Mouse (Mus musculus): ENCODE measurements around the gene Epha8. TPM values are rescaled to one million over a fixed set of nuclear protein-coding genes. Genes with fewer than 3 reads are reported as not detected.

The Epha8 gene
- total RNA-seq, 2 experiments from 2014 or later = not detected

DNA sequence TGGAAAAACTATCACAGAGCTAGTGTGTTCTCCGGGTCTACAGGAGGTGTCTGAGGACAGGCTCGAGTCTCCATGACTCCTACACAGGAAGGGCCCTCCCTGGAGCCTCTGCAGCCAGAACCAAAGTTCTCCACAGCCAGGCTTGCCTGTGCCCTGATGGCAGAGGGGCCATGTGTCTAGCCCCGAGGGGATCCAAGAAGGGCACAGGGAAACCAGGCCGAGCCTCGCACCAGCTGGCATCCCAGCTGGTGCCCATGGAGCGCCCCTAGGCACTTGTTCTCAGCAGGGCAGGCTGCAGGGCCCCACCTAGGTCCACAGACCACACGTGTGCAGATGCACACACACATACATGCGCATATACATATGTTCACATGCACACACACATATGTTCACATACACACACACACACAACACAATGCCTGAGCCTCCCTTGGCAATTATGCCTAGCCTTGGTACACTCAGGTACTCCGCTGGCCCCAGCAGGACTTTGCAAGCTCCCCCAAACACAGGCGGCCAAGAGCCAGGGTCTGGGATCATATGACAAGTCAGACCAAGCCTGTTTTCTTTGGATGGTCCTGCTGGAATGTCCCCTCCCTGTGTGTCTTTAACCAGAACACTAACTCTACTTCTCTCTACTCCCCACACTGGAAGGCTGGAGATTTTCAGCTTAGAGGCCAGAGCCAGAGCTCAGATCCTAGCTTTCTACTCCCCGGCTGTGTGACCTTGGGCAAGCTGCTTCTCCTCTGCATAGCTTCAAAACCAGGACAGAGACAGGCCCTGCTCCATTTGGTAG is 11.9 kb downstream of the Epha8 start:
- Histone ChIP-seq H3K27ac (no peak overlapping the region), H3K4me3 (no peak overlapping the region)
- no peak for TF ChIP-seq CTCF (IDR thresholded peaks at IDR 0.05)
- no peak for DNase-seq
- intact Hi-C loops (cut with DNase I) = no loop called here

DNA sequence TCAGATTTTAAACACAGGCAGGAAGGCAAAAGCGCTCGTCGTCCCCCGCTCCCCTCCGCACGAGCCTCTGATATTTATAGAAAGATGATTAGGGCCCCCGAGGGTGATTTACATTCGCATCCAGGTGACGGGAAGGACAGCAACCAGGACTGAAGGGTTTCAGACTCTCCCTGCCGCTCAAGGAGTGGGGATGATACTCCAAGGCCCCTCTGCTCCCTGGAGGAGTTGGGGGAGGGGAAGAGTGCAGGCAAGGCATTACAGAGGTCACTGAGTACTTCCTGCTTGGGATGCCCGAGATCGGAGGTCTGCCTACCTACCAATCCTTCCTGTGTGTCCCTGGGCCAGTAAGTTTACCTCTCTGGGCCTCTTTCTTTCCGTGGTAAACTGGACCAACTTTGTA is 13.4 kb downstream of the Epha8 start:
- Histone ChIP-seq H3K4me3 (no peak overlapping the region), H3K27ac (no peak overlapping the region)
- DNase-seq = no peak
- intact Hi-C loops (cut with DNase I) = no loop called here
- no peak for TF ChIP-seq CTCF (IDR thresholded peaks at IDR 0.05)

DNA sequence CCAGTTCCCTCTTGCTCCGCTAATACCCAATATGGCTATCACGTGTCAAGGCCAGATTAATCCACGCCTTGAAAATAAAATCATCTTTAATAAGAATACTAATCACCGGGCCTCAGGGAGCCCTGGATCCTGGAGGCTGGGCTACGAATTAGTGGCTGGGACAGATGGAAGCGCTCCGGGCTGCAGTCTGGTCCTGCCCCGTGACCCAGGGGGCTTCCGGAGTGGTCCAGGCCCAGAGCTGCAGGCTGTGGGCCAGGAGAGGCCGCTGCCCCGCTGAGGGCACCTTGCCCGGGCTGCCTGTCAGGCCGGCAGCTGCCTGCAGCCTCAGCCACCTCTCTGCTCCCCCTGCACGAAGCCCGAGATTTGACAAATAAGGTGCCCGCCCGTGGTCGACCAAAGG is 13.9 kb downstream of the Epha8 start:
- Histone ChIP-seq H3K4me3 (no peak overlapping the region), H3K27ac (no peak overlapping the region)
- peak; percentile 40 for DNase-seq
- intact Hi-C loops (cut with DNase I) = no loop called here
- TF ChIP-seq CTCF (IDR thresholded peaks at IDR 0.05) = no peak

DNA sequence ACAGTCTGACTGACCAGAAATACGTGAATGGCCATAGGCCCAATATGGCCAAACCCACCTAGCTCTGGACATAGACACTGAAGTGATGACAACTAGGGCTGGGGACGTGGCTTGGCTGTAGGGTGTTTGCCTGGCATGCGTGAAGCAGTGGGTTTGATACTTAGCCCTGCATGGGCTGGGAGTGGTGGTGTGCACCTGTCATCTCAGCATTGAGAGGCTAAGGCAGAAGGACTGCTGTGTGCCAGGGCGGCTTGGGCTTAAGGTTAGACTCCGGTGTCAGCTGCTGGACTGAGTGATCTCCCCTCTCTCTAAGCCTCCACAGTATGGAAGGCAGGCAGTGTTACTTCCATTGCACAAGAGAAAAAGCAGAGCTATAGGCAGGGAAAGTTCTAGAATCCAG is 18.7 kb downstream of the Epha8 start:
- no peak overlapping the region for H3K27ac ChIP-seq
- intact Hi-C loops (cut with DNase I) = no loop called here
- no peak for TF ChIP-seq CTCF (IDR thresholded peaks at IDR 0.05)
- H3K4me3 ChIP-seq = no peak overlapping the region
- DNase-seq = no peak

DNA sequence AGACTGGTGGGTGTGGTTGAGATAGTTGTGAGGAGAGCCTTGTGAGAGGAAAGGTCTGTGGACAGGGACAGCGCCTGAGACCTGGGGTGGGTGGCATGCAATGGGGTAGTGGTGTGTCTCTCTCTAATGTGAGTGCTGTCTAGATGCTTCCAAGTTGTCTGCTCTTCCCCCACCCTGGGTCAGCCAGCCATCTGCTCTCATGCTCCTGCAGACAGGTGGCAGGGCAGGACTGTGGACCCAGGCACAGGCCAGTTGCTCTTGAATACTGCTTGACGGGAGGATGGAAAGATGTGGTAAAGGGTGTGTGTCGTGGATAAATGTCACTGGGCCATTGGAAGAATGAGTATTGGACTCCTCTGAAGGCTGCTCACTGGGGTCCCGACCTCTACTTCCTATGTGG is 19.3 kb downstream of the Epha8 start:
- no peak overlapping the region for H3K27ac ChIP-seq
- DNase-seq = no peak
- intact Hi-C loops (cut with DNase I) = no loop called here
- H3K4me3 ChIP-seq = no peak overlapping the region
- TF ChIP-seq CTCF (IDR thresholded peaks at IDR 0.05) = no peak

DNA sequence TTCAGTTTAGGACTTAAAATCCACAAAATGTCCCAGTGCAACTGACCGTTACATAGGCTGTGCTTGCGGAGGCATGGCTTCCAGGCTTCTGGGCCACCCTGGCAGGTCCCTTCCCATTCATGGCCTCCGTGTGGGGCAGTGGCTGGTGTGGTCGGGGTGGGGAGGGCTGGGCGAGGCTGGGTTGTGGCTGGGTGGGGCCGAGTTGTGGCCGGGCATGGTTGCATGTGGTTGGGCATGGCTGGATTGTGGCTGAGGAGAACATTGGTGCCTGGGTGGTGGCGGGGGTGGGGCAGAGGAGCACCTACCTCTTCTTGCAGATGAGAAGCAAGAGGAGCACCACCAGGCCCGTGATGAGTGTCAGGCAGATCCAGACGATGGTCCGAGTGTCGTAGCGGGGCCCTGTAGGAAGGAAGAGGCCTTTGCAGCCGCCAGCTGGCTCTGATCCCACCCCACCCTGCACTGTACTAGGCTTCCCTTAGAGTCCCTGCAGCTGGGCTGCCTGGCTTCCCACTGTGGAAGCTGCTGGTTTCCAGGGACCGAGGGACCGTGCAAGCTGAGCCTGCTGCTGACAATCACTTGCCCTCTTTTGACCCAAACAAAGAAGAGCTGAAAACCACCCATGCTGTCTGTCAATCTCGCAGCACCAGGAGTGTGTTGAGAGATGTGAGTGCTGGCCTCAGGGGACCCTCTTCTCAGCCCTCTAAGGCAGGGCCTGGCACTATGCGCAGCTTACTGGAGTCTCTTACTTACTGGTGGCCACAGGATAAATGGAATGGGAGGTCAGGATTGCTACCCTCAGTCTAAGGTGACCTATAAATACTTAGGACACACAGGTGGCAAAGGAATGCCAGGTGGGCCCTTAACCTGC is 21.6 kb downstream of the Epha8 start:
- intact Hi-C loops (cut with DNase I) = no loop called here
- no peak for DNase-seq
- Histone ChIP-seq H3K4me3 (no peak overlapping the region), H3K27ac (no peak overlapping the region)
- TF ChIP-seq CTCF (IDR thresholded peaks at IDR 0.05) = no peak

DNA sequence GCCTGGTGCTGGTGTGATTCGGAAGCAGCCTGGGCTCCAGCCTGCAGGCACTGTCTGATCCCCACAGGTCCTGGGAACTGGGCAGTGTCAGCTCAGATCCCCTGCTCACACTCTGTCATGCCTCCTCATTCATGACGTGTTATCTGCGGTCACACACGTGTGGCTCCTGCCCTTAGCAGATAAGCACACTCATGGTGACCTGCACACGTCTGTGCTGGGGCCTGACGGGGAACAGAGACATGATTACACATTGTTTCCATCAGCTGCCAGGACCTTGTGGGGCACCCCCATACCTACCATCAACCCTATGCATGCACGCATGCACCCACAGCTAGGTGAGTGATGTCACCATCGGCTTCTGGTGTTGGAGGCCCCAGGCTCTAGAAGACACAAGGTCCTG is 26.1 kb downstream of the Epha8 start:
- H3K4me3 ChIP-seq = no peak overlapping the region
- H3K27ac ChIP-seq = no peak overlapping the region
- no peak for DNase-seq
- intact Hi-C loops (cut with DNase I) = no loop called here
- no peak for TF ChIP-seq CTCF (IDR thresholded peaks at IDR 0.05)

DNA sequence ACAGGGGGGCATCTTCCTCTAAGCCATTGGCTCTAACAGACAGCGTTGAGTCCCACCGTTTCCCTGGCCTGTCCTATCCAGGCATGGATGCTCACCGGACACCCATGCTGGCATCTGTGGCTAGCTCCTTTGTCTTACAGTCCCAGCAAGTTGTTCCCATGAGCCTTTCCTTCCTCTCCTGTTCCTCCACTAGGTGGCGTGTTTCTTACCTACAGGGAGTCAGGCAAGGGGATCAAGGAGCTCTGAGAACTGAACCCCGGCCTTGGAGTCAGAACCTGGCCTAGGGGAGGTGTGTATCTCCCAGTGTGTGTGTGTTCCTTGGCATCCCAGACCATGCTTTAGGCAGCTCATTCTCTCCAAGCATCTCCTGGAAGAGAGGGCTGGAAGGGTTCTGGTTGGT is 27.7 kb downstream of the Epha8 start:
- H3K27ac ChIP-seq = no peak overlapping the region
- no peak overlapping the region for H3K4me3 ChIP-seq
- intact Hi-C loops (cut with DNase I) = loop anchor here (1.0 kb wide), 1 partner anchor 143 kb away; no protein-coding TSS in a partner anchor
- TF ChIP-seq CTCF (IDR thresholded peaks at IDR 0.05) = peak; percentile 66
- DNase-seq = no peak

DNA sequence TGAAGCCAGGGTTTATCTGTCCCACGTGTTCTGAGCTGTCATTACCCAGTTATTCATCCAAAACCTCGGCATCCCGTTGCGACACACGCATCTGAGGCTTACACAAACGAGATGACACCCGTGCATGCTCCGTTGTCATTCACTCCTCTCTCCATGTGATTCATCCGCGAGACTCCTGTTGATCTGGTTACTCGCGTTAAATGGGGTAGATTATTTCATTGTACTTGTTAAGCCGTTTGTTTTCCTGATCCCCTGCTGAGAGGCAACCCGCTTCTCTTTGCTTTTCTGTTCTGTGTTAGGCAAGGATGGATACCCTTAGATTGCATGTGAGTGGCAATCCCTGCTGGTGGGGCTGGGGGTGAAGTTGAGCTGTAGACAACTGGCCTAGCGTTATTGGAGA is 30.8 kb downstream of the Epha8 start:
- intact Hi-C loops (cut with DNase I) = no loop called here
- no peak for DNase-seq
- no peak for TF ChIP-seq CTCF (IDR thresholded peaks at IDR 0.05)
- H3K27ac ChIP-seq = no peak overlapping the region
- no peak overlapping the region for H3K4me3 ChIP-seq

DNA sequence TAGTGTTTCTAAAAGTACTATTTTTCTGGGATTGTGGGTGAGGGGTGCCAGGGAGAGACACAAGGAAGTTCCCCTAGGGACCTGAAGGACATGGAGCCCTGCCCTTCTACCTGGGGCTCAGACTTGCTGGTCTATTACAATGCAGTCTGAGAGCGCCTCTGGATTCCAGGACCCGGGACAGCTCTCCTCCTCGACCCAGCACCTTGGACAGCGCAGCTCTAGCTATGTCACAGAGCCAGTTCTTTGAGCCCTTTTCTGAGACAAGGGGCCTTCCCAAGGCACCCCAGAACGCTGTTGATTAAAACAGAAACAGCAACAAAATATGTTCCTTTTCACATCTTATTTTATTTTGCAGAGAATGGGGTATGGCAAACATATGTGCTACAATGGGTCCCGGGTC is 32.1 kb downstream of the Epha8 start:
- DNase-seq = peak; percentile 63
- no peak overlapping the region for H3K27ac ChIP-seq
- TF ChIP-seq CTCF (IDR thresholded peaks at IDR 0.05) = no peak
- no peak overlapping the region for H3K4me3 ChIP-seq
- intact Hi-C loops (cut with DNase I) = no loop called here

DNA sequence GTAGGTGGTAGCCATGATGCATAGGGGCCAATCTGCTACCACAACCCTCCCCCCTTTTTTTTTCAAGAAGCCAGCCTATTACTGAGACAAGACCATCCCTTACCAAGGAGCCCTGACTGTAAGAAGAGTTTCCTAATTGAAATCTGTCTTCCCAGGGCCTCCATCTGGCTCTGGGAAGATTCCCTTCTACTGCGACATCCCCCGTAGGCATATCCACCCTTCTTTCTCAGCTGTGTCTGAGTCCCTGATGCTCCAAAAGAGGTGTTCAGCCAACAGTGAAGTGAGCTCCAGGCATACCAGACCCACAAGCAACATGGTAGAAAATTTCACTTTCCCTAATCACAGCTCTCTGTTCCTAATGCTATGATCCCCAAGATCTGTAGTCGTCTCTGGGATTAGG is 37.1 kb downstream of the Epha8 start:
- no peak for TF ChIP-seq CTCF (IDR thresholded peaks at IDR 0.05)
- no peak overlapping the region for H3K4me3 ChIP-seq
- intact Hi-C loops (cut with DNase I) = no loop called here
- DNase-seq = no peak
- H3K27ac ChIP-seq = no peak overlapping the region

DNA sequence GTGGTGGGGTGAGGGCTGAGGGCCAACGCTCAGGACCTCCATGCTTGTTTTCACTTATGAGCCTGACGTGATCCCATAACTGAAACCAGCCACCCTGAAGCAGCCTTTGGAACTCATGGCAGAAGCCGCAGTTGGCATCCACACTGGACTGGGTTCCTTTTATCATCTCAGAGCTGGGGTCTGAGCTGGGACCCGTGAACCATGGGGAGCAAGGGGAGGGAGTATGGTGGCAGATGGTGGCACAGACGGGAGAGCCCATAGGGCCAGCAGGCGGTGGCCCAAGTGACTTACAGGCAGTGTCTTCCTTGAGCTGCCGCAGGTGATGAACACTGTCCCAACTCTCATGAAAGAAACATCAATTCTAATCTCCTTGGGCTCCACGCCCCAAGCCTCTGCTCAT is 37.8 kb downstream of the Epha8 start:
- no peak for TF ChIP-seq CTCF (IDR thresholded peaks at IDR 0.05)
- DNase-seq = no peak
- Histone ChIP-seq H3K4me3 (no peak overlapping the region), H3K27ac (no peak overlapping the region)
- intact Hi-C loops (cut with DNase I) = no loop called here

DNA sequence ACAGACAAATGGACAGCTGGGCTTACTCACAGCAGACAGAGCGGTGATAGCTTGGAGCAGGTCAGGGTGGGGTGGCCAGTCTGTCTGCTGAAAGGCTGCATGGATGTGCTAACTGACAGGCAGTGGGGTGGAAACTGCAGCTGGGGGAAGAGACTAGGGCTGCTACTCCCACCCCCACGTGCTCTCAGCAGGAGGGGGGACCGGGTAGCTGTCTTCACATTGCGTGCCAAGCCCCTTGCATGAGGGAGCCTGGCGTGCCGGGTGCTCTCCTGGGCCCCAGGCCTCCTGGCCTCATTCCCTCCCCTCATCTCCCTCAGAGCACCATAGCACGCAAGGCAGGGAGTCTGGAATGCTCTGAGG is 39.5 kb downstream of the Epha8 start:
- no peak for DNase-seq
- intact Hi-C loops (cut with DNase I) = no loop called here
- H3K4me3 ChIP-seq = no peak overlapping the region
- H3K27ac ChIP-seq = no peak overlapping the region
- TF ChIP-seq CTCF (IDR thresholded peaks at IDR 0.05) = no peak

All from gastrocnemius, adult 2 months (tissue).